Mouse (Mus musculus): ENCODE results near the gene Grm4.

DNA sequence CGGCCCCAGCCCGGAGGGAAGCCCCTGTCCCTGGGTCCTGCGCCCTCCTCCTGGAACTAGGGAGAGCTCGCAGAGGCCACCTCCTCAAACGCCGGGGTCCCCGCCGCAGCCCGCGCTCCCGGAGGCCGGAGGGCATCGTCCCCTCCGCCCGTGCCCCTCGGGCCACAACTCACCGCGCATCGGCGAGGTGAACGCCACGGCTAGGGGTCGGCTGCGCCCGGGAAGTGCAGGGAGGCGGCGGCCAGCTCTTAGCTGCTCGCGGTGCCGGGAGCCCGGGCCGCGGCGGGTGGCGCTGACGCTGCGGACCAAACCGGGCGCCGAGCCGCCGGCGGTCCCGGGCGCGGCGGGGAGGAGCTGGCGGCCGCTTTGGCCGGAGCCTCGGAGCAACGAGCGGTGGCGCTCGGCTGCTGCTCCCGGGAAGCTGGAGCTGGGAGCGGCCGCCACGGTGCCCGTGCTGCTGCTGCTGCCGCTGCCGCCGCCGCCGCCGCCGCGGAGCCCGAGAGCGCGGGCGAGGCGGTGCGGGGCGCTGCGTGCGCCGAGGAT, 8.5 kb downstream of the Grm4 start:
- TF ChIP-seq POLR2A (IDR thresholded peaks at IDR 0.05; ENCODE audit: control insufficient read depth, low read depth, low read length) (no peak), CTCF (IDR thresholded peaks at IDR 0.05; ENCODE audit: control insufficient read depth, insufficient read depth, insufficient replicate concordance, low read depth, low read length) (no peak)
